Mouse (Mus musculus) heart, postnatal 36 days (tissue): ENCODE results near the gene Ift22. TPM values are rescaled to one million over a fixed set of nuclear protein-coding genes. Genes with fewer than 3 reads are reported as not detected.

Experiments
- DNase-seq, 2 experiments: peaks; one replicate each; pipeline ENCODE4 v3.0.0; 2021 to 2022
- intact Hi-C: fragments of 180-260 bp; cut with DNase I; formaldehyde crosslinking; loops from one replicate; pipeline ENCODE4 v1.15.1; 2025
- total RNA-seq, 2 experiments: library from RNA; stranded (reverse); gene quantifications; 2 replicates each; pipeline ENCODE4 v1.2.3; 2021

Gene Ift22
- 10 to 100 TPM; 11.0 to 11.6 TPM for total RNA-seq

GRCm38 (mm10) chr5:136907991-136908857, at the start of gene Ift22:
Ift22 (plus strand) TSS chr5:136908150.
- intact Hi-C loops, result no loop called here
- peak; percentile 92 to 94 for DNase-seq

- no peak for DNase-seq
- intact Hi-C loops, result no loop called here
Measured at GRCm38 (mm10) chr5:136861191-136861940, 46.6 kb upstream of the Ift22 start.

- no peak for DNase-seq
- intact Hi-C loops, result no loop called here
Measured at GRCm38 (mm10) chr5:136862806-136863205, 45.1 kb upstream of the Ift22 start.

- DNase-seq, result no peak
- intact Hi-C loops, result no loop called here
Measured at GRCm38 (mm10) chr5:136863276-136863675, 44.7 kb upstream of the Ift22 start.

- intact Hi-C loops, result no loop called here
- peak; percentile 27 to 43 for DNase-seq
Measured at GRCm38 (mm10) chr5:136863961-136864674, 43.8 kb upstream of the Ift22 start.

- intact Hi-C loops, result no loop called here
- no peak for DNase-seq
Measured at GRCm38 (mm10) chr5:136867706-136868105, 40.2 kb upstream of the Ift22 start.

DNA sequence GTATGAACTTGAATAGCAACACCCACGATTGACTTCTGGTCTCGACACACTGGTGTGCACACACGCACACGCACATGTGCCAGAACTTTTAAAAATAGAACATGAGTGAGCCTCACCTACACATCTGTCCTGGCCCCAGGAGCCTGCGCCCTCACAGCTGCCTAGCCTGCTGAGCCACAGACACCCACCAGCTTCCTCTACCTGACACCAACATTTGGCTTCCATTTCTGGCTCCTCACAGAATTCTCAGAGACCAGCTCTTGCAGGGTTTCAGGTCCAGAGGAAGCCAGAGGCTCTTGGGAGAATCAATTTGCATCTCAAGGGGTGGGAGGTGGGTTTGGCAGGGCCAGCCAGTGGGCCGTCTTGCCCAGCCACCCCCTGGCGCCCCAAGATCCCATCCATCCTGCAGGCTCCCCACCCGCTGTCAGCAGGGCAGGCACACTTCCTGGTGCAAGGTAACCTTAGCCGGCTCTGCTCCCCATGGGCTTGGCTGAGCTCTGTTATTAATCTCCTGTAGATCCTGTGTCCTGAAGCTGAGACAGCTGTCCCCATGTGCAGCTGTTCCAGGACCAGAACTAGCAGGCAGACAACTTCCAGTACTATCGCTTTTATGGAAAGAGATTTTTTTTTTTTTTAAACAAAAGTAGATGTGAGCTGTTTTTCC, 38.4 kb upstream of the Ift22 start:
- intact Hi-C loops, result no loop called here

GRCm38 (mm10) chr5:136872417-136872816, 35.5 kb upstream of the Ift22 start:
- intact Hi-C loops, result no loop called here
- no peak for DNase-seq

More for the DNA sequence above, 38.4 kb upstream of the Ift22 start:
- DNase-seq, result no peak

GRCm38 (mm10) chr5:136874271-136874670, 33.7 kb upstream of the Ift22 start:
- no peak for DNase-seq
- intact Hi-C loops, result no loop called here

DNA sequence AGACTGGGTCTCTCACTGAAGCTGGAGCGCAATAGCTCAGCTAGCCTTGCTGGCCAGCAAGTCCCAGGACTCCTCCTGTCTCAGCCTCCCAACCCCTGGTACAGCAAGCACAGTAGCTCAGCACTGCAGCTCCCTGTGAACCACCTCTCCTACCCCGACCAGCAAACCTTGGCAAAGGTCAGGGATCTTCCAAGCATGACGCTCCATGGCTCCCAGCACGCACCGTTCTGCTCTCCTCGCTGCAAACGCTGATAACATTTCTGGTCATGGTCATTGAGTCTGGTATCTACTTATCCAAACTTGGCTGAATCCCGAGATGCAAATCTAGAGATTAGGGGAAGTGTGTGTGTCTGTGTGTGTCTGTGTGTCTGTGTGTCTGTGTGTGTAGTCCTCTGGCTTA, 27.8 kb upstream of the Ift22 start:
- DNase-seq, result no peak
- intact Hi-C loops, result no loop called here

- intact Hi-C loops, result loop anchor here (1.0 kb wide), 2 partner anchors 41 to 90 kb away; no protein-coding TSS in a partner anchor
- DNase-seq, result peak; percentile 83 to 87
Measured at GRCm38 (mm10) chr5:136881380-136882009, 26.5 kb upstream of the Ift22 start.

- no peak for DNase-seq
- intact Hi-C loops, result no loop called here
Measured at GRCm38 (mm10) chr5:136882055-136882787, 25.7 kb upstream of the Ift22 start.

- peak in 1 of 2 experiments; percentile 15 for DNase-seq
- intact Hi-C loops, result no loop called here
Measured at GRCm38 (mm10) chr5:136882788-136883439, 25.0 kb upstream of the Ift22 start, which contains the start of gene Col26a1. Col26a1 (minus strand) TSS chr5:136883209.

DNA sequence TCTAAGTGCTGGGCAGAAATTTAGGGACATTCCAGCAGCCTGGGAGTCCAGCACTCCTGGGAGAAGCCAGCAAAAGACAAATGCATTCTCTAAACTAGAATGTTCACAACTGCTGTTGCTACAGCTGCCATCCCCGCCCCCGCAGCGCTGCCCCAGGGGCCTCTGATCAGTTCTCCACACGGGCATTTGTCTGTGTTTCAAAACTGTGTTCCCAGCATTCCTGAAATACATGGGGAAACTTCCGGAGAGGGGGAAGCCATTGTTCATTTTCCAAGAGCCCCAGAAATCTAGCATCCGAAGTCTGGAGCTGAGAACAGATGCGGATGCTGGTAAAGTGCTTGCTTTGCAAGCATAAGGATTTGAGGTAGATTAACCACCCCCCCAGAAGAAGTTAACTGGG, 21.0 kb upstream of the Ift22 start:
- no peak for DNase-seq
- intact Hi-C loops, result no loop called here

- intact Hi-C loops, result no loop called here
- DNase-seq, result peak; percentile 6 to 26
Measured at GRCm38 (mm10) chr5:136888539-136889355, 19.2 kb upstream of the Ift22 start.

GRCm38 (mm10) chr5:136894840-136895528, 13.0 kb upstream of the Ift22 start:
- intact Hi-C loops, result no loop called here
- no peak for DNase-seq

DNA sequence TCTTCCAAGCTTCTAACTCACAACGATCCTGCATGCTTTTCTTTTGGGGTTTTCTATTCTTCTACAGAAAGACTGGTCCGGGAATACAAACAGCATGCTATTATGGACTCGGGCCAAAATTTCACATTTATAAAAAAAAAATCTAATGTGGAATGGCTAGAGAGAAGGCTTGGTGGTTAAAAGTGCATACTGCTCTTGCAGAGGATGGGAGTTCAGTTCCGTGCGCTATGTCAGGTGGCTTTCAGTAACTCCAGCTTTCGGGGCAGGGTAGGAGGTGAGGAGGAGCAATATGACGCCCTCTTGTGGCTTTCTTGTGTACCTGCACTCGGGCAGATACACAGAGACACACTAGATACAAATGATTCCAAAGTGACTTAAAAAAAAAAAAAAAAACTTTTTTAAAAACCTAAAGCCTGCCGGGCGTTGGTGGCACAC, 12.4 kb upstream of the Ift22 start:
- intact Hi-C loops, result no loop called here
- DNase-seq, result no peak
